22 mouse cellular contexts compared by ENCODE assay signal in genomic region chr1:59892777-59893176, GRCm38 (mm10). TPM values are rescaled to one million over a fixed set of nuclear protein-coding genes. Genes with fewer than 3 reads are reported as not detected.
DNase-seq lines count a peak whose midpoint lies in the region; ATAC-seq and TF ChIP-seq lines count a peak whose summit lies in the region.
"Had no signal": no experiment of that assay in that cellular context is flagged by ENCODE, and none has a peak within 500 bp of the region (broad histone marks: within the 10 kb centered on the region; RNA-seq: fewer than 3 reads in every experiment).

No protein-coding gene starts in this region.

- H3K36me3 ChIP-seq in kidney, postnatal 0 days (ENCODE audit: insufficient read depth, low read length): no peaks in the 10 kb centered on the region
- H3K36me3 ChIP-seq in midbrain, postnatal 0 days (ENCODE audit: insufficient read depth, low read length): no peaks in the 10 kb centered on the region
- H3K36me3 ChIP-seq in midbrain, embryonic 14.5 days (ENCODE audit: control insufficient read depth, insufficient read depth, low read length): no peaks in the 10 kb centered on the region
- H3K36me3 ChIP-seq: forebrain, embryonic 12.5 days; limb, embryonic 12.5 days; liver, embryonic 13.5 days; stomach, embryonic 15.5 days had no signal

- H3K4me3 ChIP-seq in kidney, postnatal 0 days (replicated peaks; ENCODE audit: low read depth, low read length): no peak overlapping the region
- H3K4me3 ChIP-seq in midbrain, postnatal 0 days (ENCODE audit: low read depth, low read length): no peak overlapping the region
- no peak overlapping the region for H3K4me3 ChIP-seq in midbrain, embryonic 14.5 days (replicated peaks; ENCODE audit: low read depth, low read length)
- H3K4me3 ChIP-seq: forebrain, embryonic 12.5 days; limb, embryonic 12.5 days; liver, embryonic 13.5 days; stomach, embryonic 15.5 days had no signal

- no peak overlapping the region for H3K9ac ChIP-seq in kidney, postnatal 0 days (ENCODE audit: low read depth, low read length)
- H3K9ac ChIP-seq in midbrain, postnatal 0 days (replicated peaks; ENCODE audit: low read length, poor library complexity, severe bottlenecking): no peak overlapping the region
- H3K9ac ChIP-seq in midbrain, embryonic 14.5 days (replicated peaks; ENCODE audit: low read length): no peak overlapping the region
- H3K9ac ChIP-seq: forebrain, embryonic 12.5 days; limb, embryonic 12.5 days; liver, embryonic 13.5 days; stomach, embryonic 15.5 days had no signal

- H3K27ac ChIP-seq in kidney, postnatal 0 days: no peak overlapping the region
- H3K27ac ChIP-seq in midbrain, postnatal 0 days (ENCODE audit: low read depth, low read length): no peak overlapping the region
- H3K27ac ChIP-seq in midbrain, embryonic 14.5 days (replicated peaks; ENCODE audit: low read depth, low read length): no peak overlapping the region
- H3K27ac ChIP-seq: forebrain, embryonic 12.5 days; hindbrain, postnatal 0 days; limb, embryonic 12.5 days; stomach, embryonic 15.5 days had no signal

- peak; percentile 50 for TF ChIP-seq CTCF in kidney, postnatal 0 days (IDR thresholded peaks at IDR 0.05; ENCODE audit: low read depth)
- 0 out of 2 replicates have a peak, but pooled peaks have one; percentile 4 for TF ChIP-seq CTCF in midbrain, postnatal 0 days (IDR thresholded peaks at IDR 0.05)

- 80% methylated on average over 8 of the region's 8 CpGs for WGBS in kidney, postnatal 0 days
- 90% methylated on average over 8 of the region's 8 CpGs for WGBS in midbrain, postnatal 0 days
- 90% methylated on average over 8 of the region's 8 CpGs for WGBS in midbrain, embryonic 14.5 days

- DNase-seq in CD4-positive, CD25-positive, alpha-beta regulatory T cell, adult 2 months (ENCODE audit: low read depth, low spot score): peak; percentile 37
- DNase-seq in kidney, postnatal 0 days (ENCODE audit: low spot score): no peak
- DNase-seq in kidney, adult 8-10 months: no peak
- no peak for DNase-seq in midbrain, postnatal 0 days (ENCODE audit: low spot score)
- no peak for DNase-seq in midbrain, embryonic 14.5 days
- DNase-seq in T-cell, adult 2 months (ENCODE audit: low spot score): no peak
- DNase-seq: adrenal gland, adult 2 months; cerebellum, adult 18-20 months; cerebellum, postnatal 14 days; kidney, adult 11 months; kidney, postnatal 14 days; layer of hippocampus, postnatal 36 days; liver, embryonic 13.5 days; thymus, adult 18-20 months; thymus, postnatal 36 days had no signal

- no peaks in the 10 kb centered on the region for H3K9me3 ChIP-seq in kidney, postnatal 0 days (replicated peaks; ENCODE audit: low read length)
- no peaks in the 10 kb centered on the region for H3K9me3 ChIP-seq in midbrain, postnatal 0 days (ENCODE audit: low read length)
- no peaks in the 10 kb centered on the region for H3K9me3 ChIP-seq in midbrain, embryonic 14.5 days (ENCODE audit: control insufficient read depth, low read length)
- H3K9me3 ChIP-seq: forebrain, embryonic 12.5 days; limb, embryonic 12.5 days; liver, embryonic 13.5 days; stomach, embryonic 15.5 days had no signal

- no peaks in the 10 kb centered on the region for H3K27me3 ChIP-seq in kidney, postnatal 0 days (ENCODE audit: insufficient read depth, low read length)
- no peaks in the 10 kb centered on the region for H3K27me3 ChIP-seq in midbrain, postnatal 0 days (ENCODE audit: insufficient read depth, low read length)
- H3K27me3 ChIP-seq in midbrain, embryonic 14.5 days (ENCODE audit: control insufficient read depth, insufficient read depth, low read length): no peaks in the 10 kb centered on the region
- H3K27me3 ChIP-seq: forebrain, embryonic 12.5 days; limb, embryonic 12.5 days; liver, embryonic 13.5 days; stomach, embryonic 15.5 days had no signal

- no peak for ATAC-seq in CD4-positive, CD25-positive, alpha-beta regulatory T cell, adult 4 months
- ATAC-seq in kidney, postnatal 0 days (replicated peaks; ENCODE audit: low FRiP score, low read depth): no peak
- no peak for ATAC-seq in midbrain, postnatal 0 days (ENCODE audit: low FRiP score)
- ATAC-seq in midbrain, embryonic 14.5 days (ENCODE audit: low FRiP score, low TSS enrichment): no peak
- ATAC-seq: hindbrain, postnatal 0 days had no signal

- no peak overlapping the region for H3K4me2 ChIP-seq in kidney, postnatal 0 days (ENCODE audit: low read length)
- H3K4me2 ChIP-seq in midbrain, postnatal 0 days (ENCODE audit: low read depth, low read length, poor library complexity, severe bottlenecking): no peak overlapping the region
- H3K4me2 ChIP-seq in midbrain, embryonic 14.5 days (ENCODE audit: low read length): no peak overlapping the region
- H3K4me2 ChIP-seq: forebrain, embryonic 12.5 days; heart, embryonic 11.5 days; limb, embryonic 12.5 days; midbrain, embryonic 11.5 days; stomach, embryonic 15.5 days had no signal

- no peaks in the 10 kb centered on the region; the same call in 1 of the 2 replicates for H3K4me1 ChIP-seq in kidney, postnatal 0 days (replicated peaks; ENCODE audit: insufficient read depth, low read length)
- no peaks in the 10 kb centered on the region for H3K4me1 ChIP-seq in midbrain, postnatal 0 days (ENCODE audit: insufficient read depth, low read length)
- H3K4me1 ChIP-seq in midbrain, embryonic 14.5 days (ENCODE audit: control insufficient read depth, insufficient read depth, low read length): no peaks in the 10 kb centered on the region
- H3K4me1 ChIP-seq: stomach, embryonic 15.5 days had no signal

RNA-seq across cellular contexts. Expression of gene Fam117b, which starts 20.0 kb away (rescaled TPM):
- 10 to 100 TPM; 12.1 to 15.4 TPM for polyA plus RNA-seq in CD4-positive, CD25-positive, alpha-beta regulatory T cell, adult 4 months (2017; shearing (Covaris generic))
- 10.7 and 10.9 TPM in 2 replicates for polyA plus RNA-seq in kidney, postnatal 0 days (2015; fragmentation: Nextera tagmentation; extraction: Ambion mirVana)
- total RNA-seq in midbrain, postnatal 0 days (2014; rRNA removed): 74.0 and 99.4 TPM in 2 replicates
- polyA plus RNA-seq in midbrain, postnatal 0 days (2015; fragmentation: Nextera tagmentation; extraction: Ambion mirVana): 37.0 and 43.7 TPM in 2 replicates
- polyA plus RNA-seq in midbrain, embryonic 14.5 days (2014; fragmentation: Nextera tagmentation; extraction: Ambion mirVana): 58.0 and 65.6 TPM in 2 replicates
